Mouse (Mus musculus): ENCODE data around the gene Gm11084. TPM values are rescaled to one million over a fixed set of nuclear protein-coding genes. Genes with fewer than 3 reads are reported as not detected.

The Gm11084 gene
- not detected in 2 replicates for polyA plus RNA-seq (2014; fragmentation: Nextera tagmentation; extraction: Ambion mirVana)

GRCm38 (mm10) chr2:72986616-72987015 lies at the start of gene Gm11084:
TSS of gene Gm11084 (minus strand) at chr2:72986716.
- Histone ChIP-seq H3K9ac (ENCODE audit: low read length) (no peak within 1 kb of the TSS), H3K36me3 (ENCODE audit: control insufficient read depth, insufficient read depth, low read length) (no peaks in the 10 kb centered on the region), H3K9me3 (ENCODE audit: control insufficient read depth, low read length) (no peaks in the 10 kb centered on the region), H3K4me1 (ENCODE audit: control insufficient read depth, insufficient read depth, low read length) (peaks cover under 1% of the 10 kb centered on the region; the same call in 1 of the 2 replicates), H3K4me3 (ENCODE audit: low read depth, low read length) (no peak within 1 kb of the TSS), H3K27me3 (ENCODE audit: control insufficient read depth, insufficient read depth, low read length) (no peaks in the 10 kb centered on the region), H3K27ac (ENCODE audit: low read depth, low read length) (no peak within 1 kb of the TSS), H3K4me2 (ENCODE audit: low read depth) (no peak within 1 kb of the TSS)
- DNase-seq (ENCODE audit: low spot score) = no peak
- ATAC-seq (ENCODE audit: insufficient read depth, low FRiP score, low TSS enrichment) = no peak
- 91% methylated on average over 5 of the region's 5 CpGs for WGBS

GRCm38 (mm10) chr2:73031061-73032055 lies 44.8 kb upstream of the Gm11084 start:
- no peaks in the 10 kb centered on the region for H3K4me1 ChIP-seq (ENCODE audit: control insufficient read depth, insufficient read depth, low read length)
- DNase-seq (ENCODE audit: low spot score) = no peak
- no peak for ATAC-seq (ENCODE audit: insufficient read depth, low FRiP score, low TSS enrichment)
- no peak overlapping the region for H3K27ac ChIP-seq (ENCODE audit: low read depth, low read length)
- H3K4me2 ChIP-seq (ENCODE audit: low read depth) = no peak overlapping the region
- H3K4me3 ChIP-seq (ENCODE audit: low read depth, low read length) = no peak overlapping the region
- WGBS = 88% methylated on average over 7 of the region's 7 CpGs
- H3K36me3 ChIP-seq (ENCODE audit: control insufficient read depth, insufficient read depth, low read length) = no peaks in the 10 kb centered on the region
- no peak overlapping the region for H3K9ac ChIP-seq (ENCODE audit: low read length)
- H3K27me3 ChIP-seq (ENCODE audit: control insufficient read depth, insufficient read depth, low read length) = no peaks in the 10 kb centered on the region
- H3K9me3 ChIP-seq (ENCODE audit: control insufficient read depth, low read length) = no peaks in the 10 kb centered on the region

- no peak for DNase-seq (ENCODE audit: low spot score)
- Histone ChIP-seq H3K27ac (ENCODE audit: low read depth, low read length) (no peak overlapping the region), H3K9ac (ENCODE audit: low read length) (no peak overlapping the region), H3K9me3 (ENCODE audit: control insufficient read depth, low read length) (no peaks in the 10 kb centered on the region), H3K4me1 (ENCODE audit: control insufficient read depth, insufficient read depth, low read length) (no peaks in the 10 kb centered on the region), H3K4me2 (ENCODE audit: low read depth) (no peak overlapping the region), H3K36me3 (ENCODE audit: control insufficient read depth, insufficient read depth, low read length) (no peaks in the 10 kb centered on the region), H3K27me3 (ENCODE audit: control insufficient read depth, insufficient read depth, low read length) (no peaks in the 10 kb centered on the region), H3K4me3 (ENCODE audit: low read depth, low read length) (no peak overlapping the region)
- WGBS = 85% methylated on average over 3 of the region's 3 CpGs
- ATAC-seq (ENCODE audit: insufficient read depth, low FRiP score, low TSS enrichment) = no peak
Measured at GRCm38 (mm10) chr2:73029846-73030245, 43.3 kb upstream of the Gm11084 start.

GRCm38 (mm10) chr2:73028019-73028418 lies 41.5 kb upstream of the Gm11084 start:
- Histone ChIP-seq H3K4me1 (ENCODE audit: control insufficient read depth, insufficient read depth, low read length) (no peaks in the 10 kb centered on the region), H3K27ac (ENCODE audit: low read depth, low read length) (no peak overlapping the region), H3K4me3 (ENCODE audit: low read depth, low read length) (no peak overlapping the region), H3K36me3 (ENCODE audit: control insufficient read depth, insufficient read depth, low read length) (no peaks in the 10 kb centered on the region), H3K4me2 (ENCODE audit: low read depth) (no peak overlapping the region), H3K9me3 (ENCODE audit: control insufficient read depth, low read length) (no peaks in the 10 kb centered on the region), H3K9ac (ENCODE audit: low read length) (no peak overlapping the region), H3K27me3 (ENCODE audit: control insufficient read depth, insufficient read depth, low read length) (no peaks in the 10 kb centered on the region)
- no peak for DNase-seq (ENCODE audit: low spot score)
- ATAC-seq (ENCODE audit: insufficient read depth, low FRiP score, low TSS enrichment) = no peak
- 76% methylated on average over 3 of the region's 3 CpGs for WGBS

GRCm38 (mm10) chr2:73027126-73027525 lies 40.6 kb upstream of the Gm11084 start:
- Histone ChIP-seq H3K27ac (ENCODE audit: low read depth, low read length) (no peak overlapping the region), H3K4me2 (ENCODE audit: low read depth) (no peak overlapping the region), H3K4me1 (ENCODE audit: control insufficient read depth, insufficient read depth, low read length) (no peaks in the 10 kb centered on the region), H3K27me3 (ENCODE audit: control insufficient read depth, insufficient read depth, low read length) (no peaks in the 10 kb centered on the region), H3K4me3 (ENCODE audit: low read depth, low read length) (no peak overlapping the region), H3K36me3 (ENCODE audit: control insufficient read depth, insufficient read depth, low read length) (no peaks in the 10 kb centered on the region), H3K9ac (ENCODE audit: low read length) (no peak overlapping the region), H3K9me3 (ENCODE audit: control insufficient read depth, low read length) (no peaks in the 10 kb centered on the region)
- no peak for ATAC-seq (ENCODE audit: insufficient read depth, low FRiP score, low TSS enrichment)
- 49% methylated on average over 3 of the region's 3 CpGs for WGBS
- no peak for DNase-seq (ENCODE audit: low spot score)

GRCm38 (mm10) chr2:73023803-73024202 lies 37.3 kb upstream of the Gm11084 start:
- Histone ChIP-seq H3K9me3 (ENCODE audit: control insufficient read depth, low read length) (no peaks in the 10 kb centered on the region), H3K9ac (ENCODE audit: low read length) (no peak overlapping the region), H3K27ac (ENCODE audit: low read depth, low read length) (no peak overlapping the region), H3K4me1 (ENCODE audit: control insufficient read depth, insufficient read depth, low read length) (no peaks in the 10 kb centered on the region), H3K4me2 (ENCODE audit: low read depth) (no peak overlapping the region), H3K27me3 (ENCODE audit: control insufficient read depth, insufficient read depth, low read length) (no peaks in the 10 kb centered on the region), H3K4me3 (ENCODE audit: low read depth, low read length) (no peak overlapping the region), H3K36me3 (ENCODE audit: control insufficient read depth, insufficient read depth, low read length) (no peaks in the 10 kb centered on the region)
- WGBS = 45% methylated on average over 6 of the region's 6 CpGs
- ATAC-seq (ENCODE audit: insufficient read depth, low FRiP score, low TSS enrichment) (no peak), DNase-seq (ENCODE audit: low spot score) (no peak)

GRCm38 (mm10) chr2:73021046-73021445 lies 34.5 kb upstream of the Gm11084 start:
- no peak for ATAC-seq (ENCODE audit: insufficient read depth, low FRiP score, low TSS enrichment)
- WGBS = 87% methylated on average over 6 of the region's 6 CpGs
- no peak overlapping the region for H3K4me3 ChIP-seq (ENCODE audit: low read depth, low read length)
- H3K9me3 ChIP-seq (ENCODE audit: control insufficient read depth, low read length) = no peaks in the 10 kb centered on the region
- H3K27ac ChIP-seq (ENCODE audit: low read depth, low read length) = no peak overlapping the region
- no peak overlapping the region for H3K4me2 ChIP-seq (ENCODE audit: low read depth)
- no peaks in the 10 kb centered on the region for H3K27me3 ChIP-seq (ENCODE audit: control insufficient read depth, insufficient read depth, low read length)
- H3K36me3 ChIP-seq (ENCODE audit: control insufficient read depth, insufficient read depth, low read length) = no peaks in the 10 kb centered on the region
- no peak for DNase-seq (ENCODE audit: low spot score)
- H3K4me1 ChIP-seq (ENCODE audit: control insufficient read depth, insufficient read depth, low read length) = no peaks in the 10 kb centered on the region
- H3K9ac ChIP-seq (ENCODE audit: low read length) = no peak overlapping the region

- H3K9ac ChIP-seq (ENCODE audit: low read length) = no peak overlapping the region
- no peaks in the 10 kb centered on the region for H3K27me3 ChIP-seq (ENCODE audit: control insufficient read depth, insufficient read depth, low read length)
- ATAC-seq (ENCODE audit: insufficient read depth, low FRiP score, low TSS enrichment) (no peak), DNase-seq (ENCODE audit: low spot score) (no peak)
- H3K4me3 ChIP-seq (ENCODE audit: low read depth, low read length) = no peak overlapping the region
- H3K27ac ChIP-seq (ENCODE audit: low read depth, low read length) = no peak overlapping the region
- H3K36me3 ChIP-seq (ENCODE audit: control insufficient read depth, insufficient read depth, low read length) = no peaks in the 10 kb centered on the region
- H3K4me2 ChIP-seq (ENCODE audit: low read depth) = no peak overlapping the region
- 83% methylated on average over 9 of the region's 9 CpGs for WGBS
- no peaks in the 10 kb centered on the region for H3K9me3 ChIP-seq (ENCODE audit: control insufficient read depth, low read length)
- H3K4me1 ChIP-seq (ENCODE audit: control insufficient read depth, insufficient read depth, low read length) = no peaks in the 10 kb centered on the region
Measured at GRCm38 (mm10) chr2:73019371-73020146, 33.0 kb upstream of the Gm11084 start.

All from neural tube, embryonic 11.5 days (tissue).